Mouse (Mus musculus) spleen, postnatal 36 days (tissue): Measurements from ENCODE around the gene Gm20916.
"Not testable (repeated sequence)": the region's sequence is repeated elsewhere in the genome, so short reads cannot be mapped to it uniquely, and the experiment has no call there.

Experiments used
- DNase-seq, 2 experiments: peaks; one replicate each; pipeline ENCODE4 v3.0.0; 2022; ENCODE audit warnings: low spot score in 2 of 2, mixed read lengths in 1 of 2

The Gm20916 gene

GRCm38 (mm10) chrY:79319265-79319664 lies at the start of gene Gm20916:
Gene Gm20916 (plus strand): TSS chrY:79319565.
- not testable (repeated sequence) for DNase-seq
